Mouse (Mus musculus): Measurements from ENCODE around the gene Jam3. TPM values are rescaled to one million over a fixed set of nuclear protein-coding genes. Genes with fewer than 3 reads are reported as not detected.

Jam3 gene
- polyA plus RNA-seq, 1 experiment from 2014 or later: not detected

- no peaks in the 10 kb centered on the region for H3K79me2 ChIP-seq (ENCODE audit: inconsistent target)
- H3K4me3 ChIP-seq (ENCODE audit: inconsistent target): no peak overlapping the region
- no peak overlapping the region for H3K27ac ChIP-seq
- 93% methylated on average over 8 of the region's 8 CpGs for WGBS (ENCODE audit: missing documents)
- H3K36me3 ChIP-seq (ENCODE audit: inconsistent target): no peaks in the 10 kb centered on the region
These were observed 7.3 kb downstream of the Jam3 start for GRCm38 (mm10) chr9:27147946-27148345.

- WGBS (ENCODE audit: missing documents): 52% methylated on average over 2 of the region's 2 CpGs
- Histone ChIP-seq H3K4me3 (ENCODE audit: inconsistent target) (no peak overlapping the region), H3K27ac (no peak overlapping the region)
These were observed 8.4 kb downstream of the Jam3 start for GRCm38 (mm10) chr9:27146826-27147225.

GRCm38 (mm10) chr9:27144996-27145395 is 10.2 kb downstream of the Jam3 start:
- WGBS (ENCODE audit: missing documents): 85% methylated on average over 5 of the region's 5 CpGs
- Histone ChIP-seq H3K79me2 (ENCODE audit: inconsistent target) (no peaks in the 10 kb centered on the region), H3K4me3 (ENCODE audit: inconsistent target) (no peak overlapping the region), H3K27ac (no peak overlapping the region), H3K36me3 (ENCODE audit: inconsistent target) (no peaks in the 10 kb centered on the region)

More at GRCm38 (mm10) chr9:27146826-27147225, 8.4 kb downstream of the Jam3 start:
- Histone ChIP-seq H3K36me3 (ENCODE audit: inconsistent target) (no peaks in the 10 kb centered on the region), H3K79me2 (ENCODE audit: inconsistent target) (no peaks in the 10 kb centered on the region)

- WGBS (ENCODE audit: missing documents): 89% methylated on average over 4 of the region's 4 CpGs
- Histone ChIP-seq H3K36me3 (ENCODE audit: inconsistent target) (no peaks in the 10 kb centered on the region), H3K27ac (no peak overlapping the region), H3K4me3 (ENCODE audit: inconsistent target) (no peak overlapping the region), H3K79me2 (ENCODE audit: inconsistent target) (no peaks in the 10 kb centered on the region)
These were observed 10.9 kb downstream of the Jam3 start for GRCm38 (mm10) chr9:27144271-27144840.

GRCm38 (mm10) chr9:27140432-27141065 is 14.7 kb downstream of the Jam3 start:
- Histone ChIP-seq H3K4me3 (ENCODE audit: inconsistent target) (no peak overlapping the region), H3K79me2 (ENCODE audit: inconsistent target) (no peaks in the 10 kb centered on the region), H3K27ac (no peak overlapping the region), H3K36me3 (ENCODE audit: inconsistent target) (no peaks in the 10 kb centered on the region)
- 96% methylated on average over 10 of the region's 10 CpGs for WGBS (ENCODE audit: missing documents)

- Histone ChIP-seq H3K36me3 (ENCODE audit: inconsistent target) (no peaks in the 10 kb centered on the region), H3K4me3 (ENCODE audit: inconsistent target) (no peak overlapping the region), H3K27ac (no peak overlapping the region), H3K79me2 (ENCODE audit: inconsistent target) (no peaks in the 10 kb centered on the region)
- 91% methylated on average over 8 of the region's 8 CpGs for WGBS (ENCODE audit: missing documents)
These were observed 18.6 kb downstream of the Jam3 start for GRCm38 (mm10) chr9:27136651-27137050.

GRCm38 (mm10) chr9:27135372-27135771 is 19.8 kb downstream of the Jam3 start:
- Histone ChIP-seq H3K79me2 (ENCODE audit: inconsistent target) (no peaks in the 10 kb centered on the region), H3K36me3 (ENCODE audit: inconsistent target) (no peaks in the 10 kb centered on the region), H3K4me3 (ENCODE audit: inconsistent target) (no peak overlapping the region), H3K27ac (no peak overlapping the region)
- 90% methylated on average over 7 of the region's 7 CpGs for WGBS (ENCODE audit: missing documents)

- H3K79me2 ChIP-seq (ENCODE audit: inconsistent target): no peaks in the 10 kb centered on the region
- no peaks in the 10 kb centered on the region for H3K36me3 ChIP-seq (ENCODE audit: inconsistent target)
- 27% methylated on average over 1 of the region's 1 CpGs for WGBS (ENCODE audit: missing documents)
- no peak overlapping the region for H3K4me3 ChIP-seq (ENCODE audit: inconsistent target)
- no peak overlapping the region for H3K27ac ChIP-seq
These were observed 20.8 kb downstream of the Jam3 start for GRCm38 (mm10) chr9:27134410-27134809.

GRCm38 (mm10) chr9:27128629-27129028 is 26.6 kb downstream of the Jam3 start:
- Histone ChIP-seq H3K36me3 (ENCODE audit: inconsistent target) (no peaks in the 10 kb centered on the region), H3K79me2 (ENCODE audit: inconsistent target) (no peaks in the 10 kb centered on the region), H3K27ac (no peak overlapping the region), H3K4me3 (ENCODE audit: inconsistent target) (no peak overlapping the region)
- 51% methylated on average over 4 of the region's 4 CpGs for WGBS (ENCODE audit: missing documents)

- H3K79me2 ChIP-seq (ENCODE audit: inconsistent target): no peaks in the 10 kb centered on the region
- H3K36me3 ChIP-seq (ENCODE audit: inconsistent target): no peaks in the 10 kb centered on the region
- H3K4me3 ChIP-seq (ENCODE audit: inconsistent target): no peak overlapping the region
- no peak overlapping the region for H3K27ac ChIP-seq
- WGBS (ENCODE audit: missing documents): 96% methylated on average over 6 of the region's 6 CpGs
These were observed 28.7 kb downstream of the Jam3 start for GRCm38 (mm10) chr9:27126543-27126942.

- no peak overlapping the region for H3K4me3 ChIP-seq (ENCODE audit: inconsistent target)
- no peaks in the 10 kb centered on the region for H3K36me3 ChIP-seq (ENCODE audit: inconsistent target)
- H3K27ac ChIP-seq: no peak overlapping the region
- WGBS (ENCODE audit: missing documents): 8% methylated on average over 6 of the region's 6 CpGs
- H3K79me2 ChIP-seq (ENCODE audit: inconsistent target): no peaks in the 10 kb centered on the region
These were observed 29.8 kb downstream of the Jam3 start for GRCm38 (mm10) chr9:27125450-27125849.

GRCm38 (mm10) chr9:27123947-27124346 is 31.3 kb downstream of the Jam3 start:
- Histone ChIP-seq H3K4me3 (ENCODE audit: inconsistent target) (no peak overlapping the region), H3K36me3 (ENCODE audit: inconsistent target) (no peaks in the 10 kb centered on the region), H3K79me2 (ENCODE audit: inconsistent target) (no peaks in the 10 kb centered on the region), H3K27ac (no peak overlapping the region)
- 100% methylated on average over 1 of the region's 2 CpGs for WGBS (ENCODE audit: missing documents)

GRCm38 (mm10) chr9:27122963-27123362 is 32.3 kb downstream of the Jam3 start:
- Histone ChIP-seq H3K79me2 (ENCODE audit: inconsistent target) (no peaks in the 10 kb centered on the region), H3K27ac (no peak overlapping the region), H3K4me3 (ENCODE audit: inconsistent target) (no peak overlapping the region), H3K36me3 (ENCODE audit: inconsistent target) (no peaks in the 10 kb centered on the region)
- WGBS (ENCODE audit: missing documents): 94% methylated on average over 4 of the region's 4 CpGs

- Histone ChIP-seq H3K36me3 (ENCODE audit: inconsistent target) (no peaks in the 10 kb centered on the region), H3K27ac (no peak overlapping the region), H3K4me3 (ENCODE audit: inconsistent target) (no peak overlapping the region), H3K79me2 (ENCODE audit: inconsistent target) (no peaks in the 10 kb centered on the region)
- 93% methylated on average over 4 of the region's 4 CpGs for WGBS (ENCODE audit: missing documents)
These were observed 33.1 kb downstream of the Jam3 start for GRCm38 (mm10) chr9:27122076-27122475.

- Histone ChIP-seq H3K36me3 (ENCODE audit: inconsistent target) (no peaks in the 10 kb centered on the region), H3K4me3 (ENCODE audit: inconsistent target) (no peak overlapping the region), H3K79me2 (ENCODE audit: inconsistent target) (no peaks in the 10 kb centered on the region), H3K27ac (no peak overlapping the region)
- WGBS (ENCODE audit: missing documents): 92% methylated on average over 9 of the region's 9 CpGs
These were observed 34.0 kb downstream of the Jam3 start for GRCm38 (mm10) chr9:27121254-27121653.

GRCm38 (mm10) chr9:27111756-27112155 is 43.5 kb downstream of the Jam3 start:
- no peaks in the 10 kb centered on the region for H3K36me3 ChIP-seq (ENCODE audit: inconsistent target)
- H3K79me2 ChIP-seq (ENCODE audit: inconsistent target): no peaks in the 10 kb centered on the region
- H3K27ac ChIP-seq: no peak overlapping the region
- H3K4me3 ChIP-seq (ENCODE audit: inconsistent target): no peak overlapping the region
- 88% methylated on average over 3 of the region's 3 CpGs for WGBS (ENCODE audit: missing documents)
